ENCODE assay signal across 8 mouse cellular contexts in the genomic region with DNA sequence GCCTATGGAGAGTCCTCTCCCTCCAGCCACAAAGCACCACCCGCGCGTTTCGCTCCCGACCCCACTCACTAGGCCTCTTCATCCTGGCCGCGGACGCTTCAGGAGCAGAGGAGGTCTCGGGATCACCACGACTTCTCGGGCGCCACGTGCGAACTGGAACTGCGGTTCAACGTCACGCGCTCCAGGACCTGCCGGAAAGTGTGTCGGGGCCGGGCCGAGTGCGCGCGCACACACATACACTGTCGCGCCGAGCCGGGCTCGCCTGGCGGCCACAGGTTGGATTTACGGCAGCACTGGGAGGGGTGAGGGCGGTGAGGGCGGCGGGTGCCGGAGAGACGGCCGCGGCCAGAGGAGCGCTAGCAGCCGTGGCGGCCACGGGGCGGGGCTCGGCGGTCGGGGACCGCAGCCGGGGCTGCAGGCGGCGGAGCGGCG. TPM values are rescaled to one million over a fixed set of nuclear protein-coding genes. Genes with fewer than 3 reads are reported as not detected.
DNase-seq lines count a peak whose midpoint lies in the region; ATAC-seq and TF ChIP-seq lines count a peak whose summit lies in the region.

A gene (plus strand): TSS at position 279 of the 432 bp plus-strand sequence.
A gene (minus strand): TSS at position 293 of the 432 bp plus-strand sequence.

- peak within 1 kb of the TSS; percentile 81 for H3K4me2 ChIP-seq in kidney, embryonic 15.5 days

- TF ChIP-seq CTCF in bone marrow macrophage, adult 2 months (IDR thresholded peaks at IDR 0.05; ENCODE audit: low read depth, low read length), result no peak
- TF ChIP-seq CTCF in embryonic fibroblast, embryonic 13.5 days (IDR thresholded peaks at IDR 0.05; ENCODE audit: borderline replicate concordance, insufficient read depth, low read length), result no peak

- peaks cover 62% of the 10 kb centered on the region for H3K36me3 ChIP-seq in heart, embryonic 10.5 days
- peaks cover 59% of the 10 kb centered on the region for H3K36me3 ChIP-seq in kidney, embryonic 15.5 days

- H3K27me3 ChIP-seq in heart, embryonic 10.5 days (ENCODE audit: insufficient read depth, poor library complexity, severe bottlenecking), result no peaks in the 10 kb centered on the region
- H3K27me3 ChIP-seq in kidney, embryonic 15.5 days, result no peaks in the 10 kb centered on the region

- no peaks in the 10 kb centered on the region for H3K9me3 ChIP-seq in heart, embryonic 10.5 days
- H3K9me3 ChIP-seq in kidney, embryonic 15.5 days (replicated peaks), result no peaks in the 10 kb centered on the region

- no peak for TF ChIP-seq POLR2A in bone marrow macrophage, adult 2 months (IDR thresholded peaks at IDR 0.05; ENCODE audit: borderline replicate concordance, low read depth, low read length)
- peak; percentile 95 for TF ChIP-seq POLR2A in embryonic fibroblast, embryonic 13.5 days (IDR thresholded peaks at IDR 0.05; ENCODE audit: low read depth, low read length)

- WGBS in heart, embryonic 10.5 days, result under 1% methylated on average over 53 of the region's 53 CpGs
- under 1% methylated on average over 42 of the region's 53 CpGs for WGBS in kidney, embryonic 15.5 days

- ATAC-seq in kidney, embryonic 15.5 days (replicated peaks; ENCODE audit: low FRiP score), result peak; percentile 96
- ATAC-seq in monocyte, adult 5-6 weeks (replicated peaks; ENCODE audit: insufficient number of reproducible peaks, low FRiP score, low TSS enrichment, poor library complexity, severe bottlenecking), result peak; percentile 95

- peak within 1 kb of the TSS; percentile 88 for H3K27ac ChIP-seq in bone marrow macrophage, adult 2 months (ENCODE audit: insufficient read depth, low read depth, low read length)
- peak within 1 kb of the TSS; percentile 75 for H3K27ac ChIP-seq in embryonic fibroblast, embryonic 13.5 days (ENCODE audit: insufficient read depth, low read length)
- peak within 1 kb of the TSS; percentile 99 for H3K27ac ChIP-seq in heart, embryonic 10.5 days
- H3K27ac ChIP-seq in kidney, embryonic 15.5 days, result peak within 1 kb of the TSS; percentile 98

- H3K9ac ChIP-seq in kidney, embryonic 15.5 days, result peak within 1 kb of the TSS; percentile 94

- H3K4me1 ChIP-seq in bone marrow macrophage, adult 2 months (ENCODE audit: control insufficient read depth, insufficient read depth, low read length), result peaks cover 23% of the 10 kb centered on the region
- peaks cover 10% of the 10 kb centered on the region for H3K4me1 ChIP-seq in embryonic fibroblast, embryonic 13.5 days (ENCODE audit: control insufficient read depth, insufficient read depth, low read length)
- peaks cover 17% of the 10 kb centered on the region for H3K4me1 ChIP-seq in heart, embryonic 10.5 days
- peaks cover 30% of the 10 kb centered on the region for H3K4me1 ChIP-seq in kidney, embryonic 15.5 days

- DNase-seq in A20 (ENCODE audit: low read depth, low spot score) (peak; percentile 96), liver (peak; percentile 98)
- DNase-seq in heart, embryonic 10.5 days (ENCODE audit: low spot score), result peak; percentile 98
- DNase-seq in spleen, postnatal 4 days (ENCODE audit: low spot score in 2 of 2), result peak; percentile 97 to 99

- peak within 1 kb of the TSS; percentile 99 for H3K4me3 ChIP-seq in bone marrow macrophage, adult 2 months (ENCODE audit: insufficient read depth, low read length)
- peak within 1 kb of the TSS; percentile 97 for H3K4me3 ChIP-seq in embryonic fibroblast, embryonic 13.5 days (ENCODE audit: insufficient read depth, low read length)
- H3K4me3 ChIP-seq in heart, embryonic 10.5 days, result peak within 1 kb of the TSS; percentile 86
- peak within 1 kb of the TSS; percentile 88 for H3K4me3 ChIP-seq in kidney, embryonic 15.5 days (replicated peaks)

RNA-seq across cellular contexts. Expression of the first gene that starts in this region (rescaled TPM):
- 33.7 and 34.4 TPM in 2 replicates for polyA plus RNA-seq in bone marrow macrophage, adult 2 months (2012; ENCODE audit: insufficient read depth, insufficient read length, missing spikeins)
- polyA plus RNA-seq in embryonic fibroblast, embryonic 13.5 days (2011; ENCODE audit: insufficient read length, low read depth, missing spikeins), result 83.9 and 99.0 TPM in 2 replicates
- 121 and 132 TPM in 2 replicates for polyA plus RNA-seq in heart, embryonic 10.5 days (2016; fragmentation: Nextera tagmentation; extraction: Ambion mirVana)
- 131 and 136 TPM in 2 replicates for polyA plus RNA-seq in kidney, embryonic 15.5 days (2015; fragmentation: Nextera tagmentation; extraction: Ambion mirVana)
- total RNA-seq in monocyte, adult 5-6 weeks (2017), result 41.7 to 67.0 TPM (median 49.4 TPM) in 3 replicates

RNA-seq across cellular contexts. Expression of the second gene that starts in this region (rescaled TPM):
- 25.4 and 26.5 TPM in 2 replicates for polyA plus RNA-seq in bone marrow macrophage, adult 2 months (2012; ENCODE audit: insufficient read depth, insufficient read length, missing spikeins)
- polyA plus RNA-seq in embryonic fibroblast, embryonic 13.5 days (2011; ENCODE audit: insufficient read length, low read depth, missing spikeins), result 151 and 168 TPM in 2 replicates
- polyA plus RNA-seq in heart, embryonic 10.5 days (2016; fragmentation: Nextera tagmentation; extraction: Ambion mirVana), result 85.5 and 133 TPM in 2 replicates
- polyA plus RNA-seq in kidney, embryonic 15.5 days (2015; fragmentation: Nextera tagmentation; extraction: Ambion mirVana), result 127 and 134 TPM in 2 replicates
- 99.4 to 162 TPM (median 133 TPM) in 3 replicates for total RNA-seq in monocyte, adult 5-6 weeks (2017)

Comparison
In these comparisons a context has a peak if more than half of its experiments do, and no peak if none do; other contexts are left out.
1. Peak in every context shown above with its lines: DNase-seq, ATAC-seq, H3K4me3 ChIP-seq and H3K27ac ChIP-seq.